Mouse (Mus musculus) mesoderm, embryonic 11.5 days (tissue): Measurements from ENCODE around the gene Rab31.

Experiments
- DNase-seq: peaks from one replicate; pipeline ENCODE4 v3.0.0-alpha.2; 2012; ENCODE audit warnings: low read depth, low spot score

Gene Rab31

GRCm38 (mm10) chr17:65741565-65741964 lies 31.0 kb downstream of the Rab31 start:
- no peak for DNase-seq

GRCm38 (mm10) chr17:65739874-65740725 lies 32.5 kb downstream of the Rab31 start:
- DNase-seq: no peak

- DNase-seq: no peak
Observed at GRCm38 (mm10) chr17:65737622-65738021, 34.9 kb downstream of the Rab31 start.

- DNase-seq: no peak
Observed at GRCm38 (mm10) chr17:65737175-65737574, 35.4 kb downstream of the Rab31 start.

- DNase-seq: no peak
Observed at GRCm38 (mm10) chr17:65735088-65735487, 37.5 kb downstream of the Rab31 start.

- DNase-seq: no peak
Observed at GRCm38 (mm10) chr17:65732666-65733065, 39.9 kb downstream of the Rab31 start.

- no peak for DNase-seq
Observed at GRCm38 (mm10) chr17:65731710-65732109, 40.8 kb downstream of the Rab31 start.

GRCm38 (mm10) chr17:65729945-65730741 lies 42.4 kb downstream of the Rab31 start:
- DNase-seq: no peak

- DNase-seq: no peak
Observed at GRCm38 (mm10) chr17:65726755-65727154, 45.8 kb downstream of the Rab31 start.

- DNase-seq: no peak
Observed at GRCm38 (mm10) chr17:65726274-65726673, 46.3 kb downstream of the Rab31 start.

- DNase-seq: no peak
Observed at GRCm38 (mm10) chr17:65725814-65726213, 46.7 kb downstream of the Rab31 start.

GRCm38 (mm10) chr17:65725381-65725780 lies 47.2 kb downstream of the Rab31 start:
- no peak for DNase-seq

GRCm38 (mm10) chr17:65724254-65724653 lies 48.3 kb downstream of the Rab31 start:
- DNase-seq: no peak

- no peak for DNase-seq
Observed at GRCm38 (mm10) chr17:65723633-65724032, 48.9 kb downstream of the Rab31 start.

- no peak for DNase-seq
Observed at GRCm38 (mm10) chr17:65721330-65721729, 51.2 kb downstream of the Rab31 start.

GRCm38 (mm10) chr17:65719826-65720225 lies 52.7 kb downstream of the Rab31 start:
- DNase-seq: no peak

GRCm38 (mm10) chr17:65718578-65718977 lies 54.0 kb downstream of the Rab31 start:
- DNase-seq: no peak

GRCm38 (mm10) chr17:65717658-65718199 lies 54.8 kb downstream of the Rab31 start:
- no peak for DNase-seq

GRCm38 (mm10) chr17:65714060-65714459 lies 58.5 kb downstream of the Rab31 start:
- no peak for DNase-seq

- DNase-seq: no peak
Observed at GRCm38 (mm10) chr17:65712861-65713535, 59.6 kb downstream of the Rab31 start.

GRCm38 (mm10) chr17:65711779-65712178 lies 60.8 kb downstream of the Rab31 start:
- no peak for DNase-seq

- DNase-seq: no peak
Observed at GRCm38 (mm10) chr17:65710576-65710975, 62.0 kb downstream of the Rab31 start.
